Mouse (Mus musculus): Measurements from ENCODE around the gene Akap6.

DNA sequence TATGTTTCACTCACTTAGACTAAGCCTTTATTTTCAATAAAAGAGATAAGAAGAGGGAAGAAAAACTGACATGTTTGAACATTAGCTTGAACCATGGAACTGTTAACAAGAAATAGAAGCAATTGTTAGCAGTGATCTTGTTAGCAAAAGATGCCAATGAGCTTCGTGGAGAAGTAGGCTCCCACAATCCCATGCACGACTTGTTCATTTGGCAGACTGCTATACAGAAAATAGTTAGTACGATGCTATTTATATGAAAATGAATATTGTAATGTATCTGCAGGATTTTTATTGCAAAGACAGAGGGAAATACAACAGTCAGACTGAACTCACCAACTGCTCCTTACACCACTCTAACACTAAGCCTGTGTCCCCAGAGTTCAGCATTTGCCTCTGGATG is 162.7 kb downstream of the Akap6 start:
- no peak for TF ChIP-seq CTCF (conservative IDR thresholded peaks at IDR 0.05; ENCODE audit: low read length)
- TF ChIP-seq NANOG (IDR thresholded peaks at IDR 0.05; ENCODE audit: borderline replicate concordance, low read length) = no peak

Data from E14TG2a.4 (cell line).